Mouse (Mus musculus) megakaryocyte, embryonic 14.5 days (primary cell): ENCODE measurements around the gene Dennd2c. TPM values are rescaled to one million over a fixed set of nuclear protein-coding genes. Genes with fewer than 3 reads are reported as not detected.

Source experiments
- H3K27me3 ChIP-seq: replicated peaks from 2 replicates; pipeline ENCODE3; 2012; ENCODE audit warnings: inconsistent platforms
- H3K36me3 ChIP-seq: replicated peaks from 2 replicates; pipeline ENCODE3; 2012; ENCODE audit warnings: low read length, inconsistent platforms, mixed read lengths
- H3K4me1 ChIP-seq: 2 replicates; pipeline ENCODE4 v1.6.1; 2012; ENCODE audit warnings: inconsistent platforms
- H3K4me3 ChIP-seq: replicated peaks from 2 replicates; pipeline ENCODE3; 2012; ENCODE audit warnings: moderate library complexity, mild to moderate bottlenecking, inconsistent platforms
- H3K9me3 ChIP-seq: 2 replicates; pipeline ENCODE4 v1.6.1; 2012; ENCODE audit warnings: inconsistent platforms
- FLI1 ChIP-seq: IDR thresholded peaks from 2 replicates; pipeline ENCODE4 v1.6.1; 2012; ENCODE audit warnings: low read length, inconsistent platforms, mixed read lengths
- GATA1 ChIP-seq: IDR thresholded peaks from 3 replicates; pipeline ENCODE4 v1.6.1; 2012; ENCODE audit warnings: mixed read lengths, low read length, inconsistent platforms, borderline replicate concordance
- polyA plus RNA-seq: library from polyadenylated mRNA; stranded (reverse); fragments of >175 nt; gene quantifications from 2 replicates; pipeline ENCODE4 v1.2.3, GENCODE M21; 2012; ENCODE audit warnings: low replicate concordance; ENCODE audit not compliant: insufficient read depth

Gene Dennd2c
- polyA plus RNA-seq, 1 experiment, result 1.9 TPM

- TF ChIP-seq FLI1 (no peak), GATA1 (no peak)
- H3K4me3 ChIP-seq, result no peak overlapping the region
- H3K9me3 ChIP-seq, result 0 out of 2 replicates have a peak, but pooled peaks cover 2% of the 10 kb centered on the region
- peaks cover 46% of the 10 kb centered on the region for H3K4me1 ChIP-seq
- no peaks in the 10 kb centered on the region for H3K36me3 ChIP-seq
- H3K27me3 ChIP-seq, result peaks cover 1% of the 10 kb centered on the region
These were observed 23.1 kb upstream of the Dennd2c start for GRCm38 (mm10) chr3:103079301-103079700.

DNA sequence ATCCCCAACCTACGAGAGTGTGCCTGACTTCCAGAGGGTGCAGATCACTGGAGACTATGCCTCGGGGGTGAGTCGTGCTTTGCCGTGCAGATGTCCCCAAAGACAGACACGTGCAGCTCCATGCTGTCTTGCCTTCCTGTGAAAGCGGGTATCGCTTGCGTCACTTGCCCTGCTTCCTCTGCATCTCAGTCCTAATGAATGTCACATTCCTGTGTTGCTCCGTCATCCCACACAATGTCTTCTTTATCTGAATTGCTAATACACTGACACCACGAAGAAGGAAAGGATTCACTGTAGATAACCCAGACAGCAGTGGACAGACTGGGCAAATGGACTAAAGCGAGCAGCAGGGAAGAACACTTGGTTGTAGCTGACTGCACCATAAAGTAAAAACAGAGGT is 21.4 kb upstream of the Dennd2c start:
- Histone ChIP-seq H3K27me3 (peaks cover 1% of the 10 kb centered on the region), H3K36me3 (no peaks in the 10 kb centered on the region), H3K4me1 (peaks cover 46% of the 10 kb centered on the region), H3K9me3 (0 out of 2 replicates have a peak, but pooled peaks cover 2% of the 10 kb centered on the region), H3K4me3 (peak overlapping the region; percentile 20)
- TF ChIP-seq FLI1, result no peak
- no peak for TF ChIP-seq GATA1

DNA sequence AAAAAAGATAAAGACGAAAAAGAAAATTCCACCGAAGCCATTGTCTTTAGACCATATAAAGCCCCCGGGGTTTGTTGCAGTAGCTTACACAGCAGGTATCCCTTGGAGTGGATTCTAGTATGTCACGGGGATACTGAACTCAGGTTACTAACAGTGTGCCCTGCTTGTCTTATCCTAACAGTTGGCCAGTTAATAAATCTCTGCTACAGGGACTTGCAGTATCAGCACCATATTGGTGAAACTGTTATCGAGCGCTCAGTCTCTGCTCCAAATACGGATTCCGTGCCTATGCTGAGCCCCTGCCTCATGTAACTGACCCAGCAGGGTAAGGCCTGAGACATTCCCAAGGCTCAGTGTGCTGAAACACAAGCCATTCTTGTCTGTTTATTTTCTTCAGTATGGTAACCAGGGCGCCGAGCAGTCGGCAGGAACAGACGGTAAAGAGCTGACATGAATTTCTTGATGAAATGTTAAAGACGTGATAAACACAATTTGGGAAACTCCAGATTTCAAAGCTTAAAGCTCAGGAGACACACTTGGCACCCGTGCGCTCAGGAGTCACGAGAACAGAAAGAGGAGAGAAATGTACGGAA is 20.4 kb upstream of the Dennd2c start:
- no peak overlapping the region for H3K4me3 ChIP-seq
- no peak for TF ChIP-seq GATA1
- TF ChIP-seq FLI1, result no peak
- no peaks in the 10 kb centered on the region for H3K36me3 ChIP-seq
- 0 out of 2 replicates have a peak, but pooled peaks cover 2% of the 10 kb centered on the region for H3K9me3 ChIP-seq
- H3K27me3 ChIP-seq, result peaks cover 1% of the 10 kb centered on the region
- peaks cover 46% of the 10 kb centered on the region for H3K4me1 ChIP-seq

GRCm38 (mm10) chr3:103082761-103083160 is 19.6 kb upstream of the Dennd2c start:
- Histone ChIP-seq H3K4me3 (no peak overlapping the region), H3K4me1 (peaks cover 44% of the 10 kb centered on the region), H3K27me3 (peaks cover 1% of the 10 kb centered on the region), H3K36me3 (no peaks in the 10 kb centered on the region), H3K9me3 (0 out of 2 replicates have a peak, but pooled peaks cover 2% of the 10 kb centered on the region)
- TF ChIP-seq GATA1 (no peak), FLI1 (no peak)

DNA sequence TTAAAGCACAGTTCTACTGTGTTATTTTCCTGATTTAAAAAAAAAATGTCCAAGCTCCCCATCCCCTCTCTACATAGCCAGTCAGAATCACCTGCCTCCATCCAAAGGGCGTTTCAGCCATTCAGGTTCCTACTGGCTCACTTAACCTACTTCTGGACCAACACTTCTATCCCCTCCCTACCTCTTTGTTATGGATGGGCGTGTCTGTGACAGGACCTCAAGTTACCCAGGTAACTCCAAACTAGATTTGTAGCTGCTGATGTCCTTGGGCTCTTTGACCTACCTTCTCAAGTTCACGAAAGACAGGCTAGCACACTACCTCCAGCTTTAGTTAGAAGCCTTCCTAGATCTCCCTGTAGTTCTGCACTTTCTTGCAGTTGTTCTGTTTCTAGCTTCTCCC is 16.4 kb upstream of the Dennd2c start:
- H3K9me3 ChIP-seq, result no peaks in the 10 kb centered on the region
- H3K4me3 ChIP-seq, result no peak overlapping the region
- peaks cover 27% of the 10 kb centered on the region for H3K4me1 ChIP-seq
- peaks cover 5% of the 10 kb centered on the region for H3K27me3 ChIP-seq
- TF ChIP-seq GATA1 (no peak), FLI1 (no peak)
- no peaks in the 10 kb centered on the region for H3K36me3 ChIP-seq

DNA sequence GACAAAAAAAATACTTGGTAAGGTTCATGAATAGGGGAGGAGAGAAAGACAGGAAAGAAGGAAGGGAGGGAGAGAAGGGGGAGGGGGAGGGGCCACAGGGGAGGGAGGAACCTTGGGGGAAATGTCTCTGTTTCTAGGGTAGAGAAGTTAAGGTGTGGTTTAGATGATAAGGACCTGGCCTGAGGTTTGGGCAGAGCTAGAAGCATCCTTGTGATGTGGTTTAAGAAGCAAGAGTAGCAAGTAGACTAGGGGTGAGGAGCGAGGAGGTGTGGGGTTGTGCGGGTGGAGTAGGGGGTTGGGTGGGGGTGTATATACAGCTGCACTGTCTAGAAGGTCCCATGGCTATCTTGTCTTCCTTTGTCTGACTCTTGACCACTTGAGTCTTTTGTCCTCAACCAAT is 10.7 kb upstream of the Dennd2c start:
- no peak for TF ChIP-seq GATA1
- TF ChIP-seq FLI1, result no peak
- peaks cover 21% of the 10 kb centered on the region for H3K4me1 ChIP-seq
- no peak overlapping the region for H3K4me3 ChIP-seq
- H3K27me3 ChIP-seq, result peaks cover 19% of the 10 kb centered on the region
- H3K9me3 ChIP-seq, result no peaks in the 10 kb centered on the region
- H3K36me3 ChIP-seq, result no peaks in the 10 kb centered on the region

GRCm38 (mm10) chr3:103098662-103099061 is 3.7 kb upstream of the Dennd2c start:
- TF ChIP-seq FLI1, result no peak
- TF ChIP-seq GATA1, result no peak
- no peaks in the 10 kb centered on the region for H3K9me3 ChIP-seq
- H3K36me3 ChIP-seq, result no peaks in the 10 kb centered on the region
- H3K4me1 ChIP-seq, result peaks cover 36% of the 10 kb centered on the region
- peaks cover 11% of the 10 kb centered on the region for H3K27me3 ChIP-seq
- H3K4me3 ChIP-seq, result no peak overlapping the region

DNA sequence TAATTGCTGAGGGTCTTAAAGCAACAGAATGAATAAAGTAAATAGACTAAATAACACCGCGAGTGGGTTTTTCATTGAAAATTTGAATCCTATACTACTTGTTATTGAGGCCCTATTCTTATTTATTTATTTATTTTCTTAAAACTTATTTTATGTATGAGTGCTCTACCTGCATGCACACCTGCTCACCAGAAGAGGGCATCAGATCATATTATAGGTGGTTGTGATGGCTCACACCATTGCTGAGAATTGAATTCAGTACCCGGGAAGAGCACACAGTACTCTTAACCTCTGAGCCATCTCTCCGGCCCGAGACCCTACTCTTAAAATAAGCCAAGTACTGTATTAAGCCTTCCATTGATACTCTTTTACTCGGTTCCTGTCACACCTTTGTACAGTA is 2.7 kb upstream of the Dennd2c start:
- Histone ChIP-seq H3K9me3 (no peaks in the 10 kb centered on the region), H3K4me3 (no peak overlapping the region), H3K27me3 (peaks cover 4% of the 10 kb centered on the region), H3K36me3 (peaks cover 3% of the 10 kb centered on the region), H3K4me1 (peaks cover 40% of the 10 kb centered on the region)
- no peak for TF ChIP-seq GATA1
- no peak for TF ChIP-seq FLI1

DNA sequence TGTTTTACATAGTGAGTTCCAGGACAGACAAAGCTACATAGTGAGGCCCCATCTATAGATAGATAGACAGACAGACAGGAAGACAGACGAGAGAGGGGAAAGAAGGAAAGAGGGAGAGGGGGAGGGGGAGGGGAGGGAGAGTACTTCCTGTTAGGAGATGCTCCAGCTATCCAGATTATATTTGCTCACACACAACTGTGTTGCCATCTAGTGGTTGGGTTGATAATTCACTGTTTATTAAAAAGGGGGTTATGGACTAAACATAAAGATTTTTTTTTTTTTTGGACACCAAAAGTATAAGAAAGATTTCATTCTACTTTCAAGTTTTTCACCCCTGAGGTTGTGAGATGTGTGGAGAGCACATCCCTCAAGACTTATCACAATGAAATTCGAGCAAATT is 1.7 kb upstream of the Dennd2c start:
- H3K27me3 ChIP-seq, result peaks cover 2% of the 10 kb centered on the region
- TF ChIP-seq FLI1 (no peak), GATA1 (no peak)
- H3K4me1 ChIP-seq, result peaks cover 46% of the 10 kb centered on the region
- no peaks in the 10 kb centered on the region for H3K9me3 ChIP-seq
- peaks cover 9% of the 10 kb centered on the region for H3K36me3 ChIP-seq
- H3K4me3 ChIP-seq, result no peak overlapping the region

- Histone ChIP-seq H3K4me1 (peaks cover 51% of the 10 kb centered on the region), H3K9me3 (no peaks in the 10 kb centered on the region), H3K4me3 (no peak overlapping the region), H3K36me3 (peaks cover 13% of the 10 kb centered on the region), H3K27me3 (peaks cover 2% of the 10 kb centered on the region)
- TF ChIP-seq FLI1, result no peak
- no peak for TF ChIP-seq GATA1
These were observed 1.2 kb upstream of the Dennd2c start for GRCm38 (mm10) chr3:103101194-103101593.
